Mouse (Mus musculus) c-Kit-positive CD71-positive TER-119-positive erythroid progenitor cells, embryonic 14.5 days (primary cell): ENCODE results near the gene Bri3.
"Not testable (repeated sequence)": the region's sequence is repeated elsewhere in the genome, so short reads cannot be mapped to it uniquely, and the experiment has no call there.

Experiments used
- DNase-seq: peaks from one replicate; pipeline ENCODE4 v3.0.0-alpha.2; 2013; ENCODE audit warnings: low spot score

Bri3 gene

DNA sequence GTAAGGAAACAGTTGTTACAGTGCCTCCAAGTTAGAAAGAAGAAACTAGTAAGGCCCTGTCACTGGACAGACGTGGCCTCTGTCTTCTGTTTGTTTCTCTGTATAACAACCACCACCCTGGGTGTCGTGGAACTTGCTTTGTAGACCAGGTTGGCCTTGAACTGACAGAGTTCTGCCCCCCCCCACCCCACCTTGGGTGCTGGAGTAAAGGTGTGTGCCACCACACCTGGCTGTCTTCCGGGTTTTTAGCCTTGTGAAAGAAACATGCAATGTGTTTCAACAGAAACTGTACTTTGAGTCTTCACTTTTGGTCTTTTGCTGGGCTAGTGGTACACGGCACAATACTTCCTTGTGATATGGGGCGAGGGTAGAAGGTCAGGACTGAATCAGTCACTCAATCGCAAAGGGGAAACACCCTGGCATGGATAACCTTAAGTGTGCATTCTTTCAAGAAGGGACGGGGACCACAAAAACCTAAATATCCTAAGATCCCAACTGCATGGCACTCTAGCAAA, 51.9 kb downstream of the Bri3 start:
- no peak for DNase-seq

GRCm38 (mm10) chr5:144303071-144303470, 58.8 kb downstream of the Bri3 start:
- no peak for DNase-seq

DNA sequence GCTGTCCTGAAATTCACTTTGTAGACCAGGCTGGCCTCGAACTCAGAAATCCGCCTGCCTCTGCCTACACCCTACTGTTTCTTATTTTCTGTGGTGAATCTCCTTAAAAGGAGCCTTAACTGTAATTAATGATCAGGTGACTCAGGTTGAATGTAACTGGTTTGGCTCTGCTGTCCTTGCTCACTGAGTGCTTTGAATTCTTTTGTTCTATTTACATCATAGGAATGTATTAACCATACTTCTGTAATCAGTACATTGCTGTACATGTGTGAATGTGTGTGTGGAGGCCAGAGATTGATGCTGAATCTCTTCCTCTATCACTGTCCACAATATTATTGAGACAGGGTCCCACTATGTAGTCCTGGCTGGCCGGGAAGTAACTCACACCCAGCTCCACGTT, 64.7 kb downstream of the Bri3 start:
- no peak for DNase-seq

- DNase-seq: no peak
Observed at GRCm38 (mm10) chr5:144312183-144312582, 67.9 kb downstream of the Bri3 start.

GRCm38 (mm10) chr5:144313335-144313734, 69.1 kb downstream of the Bri3 start:
- DNase-seq: no peak

DNA sequence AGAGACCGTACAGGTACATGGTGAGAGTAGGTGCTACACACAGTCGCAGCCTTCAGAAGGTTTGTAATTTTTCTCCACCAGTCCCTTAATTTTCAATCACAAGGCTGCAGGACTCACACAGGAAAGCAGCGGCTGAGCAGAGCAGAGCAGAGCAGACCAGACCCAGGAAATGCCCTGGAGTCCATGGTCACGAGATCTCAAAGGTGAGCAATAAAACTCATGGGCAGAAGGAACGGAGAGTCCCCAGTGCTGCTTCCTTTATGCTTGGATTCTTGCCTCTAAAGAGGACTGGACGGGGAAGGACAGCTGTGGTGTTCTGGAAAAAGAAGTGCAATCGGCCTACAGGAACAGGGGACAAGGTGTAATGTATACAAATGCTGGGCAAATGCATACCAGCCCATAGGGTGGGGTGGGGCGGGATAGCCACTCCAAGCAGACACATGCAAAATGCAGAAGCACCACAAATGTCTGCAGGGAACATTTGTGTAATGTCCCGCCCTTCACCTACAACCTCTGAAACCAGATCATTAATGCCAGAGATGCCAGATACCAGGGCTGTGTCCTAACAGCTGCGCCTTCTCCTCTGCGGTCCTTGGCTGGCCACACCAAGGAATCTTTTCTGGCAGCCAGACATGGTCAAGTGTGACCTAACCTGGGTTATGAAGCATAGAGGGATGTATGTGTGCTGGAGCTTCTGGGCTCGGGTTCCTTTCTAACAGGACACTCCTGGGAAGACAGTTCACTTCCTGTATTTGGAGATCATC, 70.7 kb downstream of the Bri3 start:
- no peak for DNase-seq

GRCm38 (mm10) chr5:144316442-144316841, 72.2 kb downstream of the Bri3 start:
- no peak for DNase-seq

DNA sequence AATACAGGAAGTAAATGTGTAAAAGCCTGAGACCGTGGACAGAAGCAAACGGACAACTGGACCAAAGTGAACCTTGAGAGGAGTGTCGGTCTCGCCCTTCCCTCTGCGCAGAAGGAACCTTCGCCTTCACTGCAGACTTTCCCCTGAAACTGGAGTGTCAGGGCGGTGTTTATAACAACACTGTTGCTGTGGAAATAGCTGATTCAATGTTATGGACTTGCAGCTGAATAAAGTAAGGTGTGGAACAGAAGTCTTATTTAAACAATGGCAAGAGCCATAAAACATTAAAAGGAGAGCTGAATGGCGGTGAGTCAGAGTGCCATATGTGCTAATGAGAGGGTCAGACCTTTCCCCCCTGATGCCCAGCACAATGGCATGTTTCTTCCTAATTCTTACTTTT, 73.2 kb downstream of the Bri3 start:
- DNase-seq: no peak

DNA sequence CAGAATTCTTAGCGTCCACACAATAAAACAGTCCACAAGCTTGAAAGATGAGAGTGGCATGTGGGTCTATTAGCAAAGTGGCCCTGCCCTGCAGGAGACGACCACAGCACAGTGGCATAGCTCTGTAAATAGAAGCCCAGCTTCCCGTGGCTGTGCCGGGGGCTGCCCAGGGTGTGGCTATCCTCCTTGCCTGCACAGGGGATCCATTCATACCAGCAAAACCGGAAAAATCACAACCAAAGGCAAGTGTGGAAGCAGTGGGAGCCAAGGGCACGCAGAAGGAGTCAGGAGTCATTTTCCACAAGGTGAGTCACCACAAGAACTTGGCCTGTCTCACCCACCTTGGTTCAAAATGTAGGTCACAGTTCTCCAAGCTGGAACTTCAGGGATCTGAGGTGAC, 74.0 kb downstream of the Bri3 start:
- no peak for DNase-seq

DNA sequence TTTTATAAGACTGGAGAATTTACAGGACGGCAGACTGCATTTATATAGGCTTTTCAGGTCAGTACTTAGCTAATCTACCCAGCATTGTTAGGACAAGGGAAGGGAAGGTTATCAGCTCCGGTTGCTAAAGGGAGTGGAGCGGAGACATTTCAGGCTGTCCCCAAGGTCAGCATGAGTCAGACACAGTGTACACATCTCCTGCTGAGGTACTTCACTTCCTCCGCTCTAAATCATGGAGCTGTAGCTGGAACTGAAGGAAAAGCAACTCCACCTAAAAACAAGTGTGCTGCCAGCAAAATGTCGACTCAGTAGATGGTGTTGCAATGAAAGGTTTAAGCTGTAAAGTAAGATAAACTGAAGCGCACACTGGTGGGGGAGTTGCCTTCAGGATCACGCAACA, 77.4 kb downstream of the Bri3 start:
- no peak for DNase-seq

GRCm38 (mm10) chr5:144322717-144323116, 78.5 kb downstream of the Bri3 start:
- DNase-seq: no peak

- no peak for DNase-seq
Observed at GRCm38 (mm10) chr5:144334010-144334409, 89.8 kb downstream of the Bri3 start.

DNA sequence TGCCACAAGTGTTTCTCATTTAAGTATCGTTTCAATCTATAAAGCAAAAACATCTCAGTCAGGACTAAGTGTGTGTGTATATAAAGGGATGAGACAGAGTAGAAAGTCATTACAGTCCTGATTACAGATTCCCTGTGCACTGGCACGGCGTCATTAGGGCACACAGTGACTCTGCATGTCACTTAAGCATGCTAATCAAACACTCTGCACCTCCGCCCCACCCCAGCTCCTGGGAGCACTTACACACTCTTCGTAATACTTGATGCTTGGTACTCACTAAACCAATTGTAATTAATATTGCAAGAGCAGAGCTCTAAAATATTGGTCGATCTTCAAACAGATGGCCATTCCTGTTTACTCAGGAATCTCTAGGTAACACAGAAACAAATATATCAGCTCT, 91.1 kb downstream of the Bri3 start:
- DNase-seq: not testable (repeated sequence)

- no peak for DNase-seq
Observed at GRCm38 (mm10) chr5:144338787-144339186, 94.5 kb downstream of the Bri3 start.

- no peak for DNase-seq
Observed at GRCm38 (mm10) chr5:144341085-144341484, 96.8 kb downstream of the Bri3 start.

GRCm38 (mm10) chr5:144344592-144344991, 100.4 kb downstream of the Bri3 start:
- no peak for DNase-seq

- no peak for DNase-seq
Observed at GRCm38 (mm10) chr5:144351185-144351584, 106.9 kb downstream of the Bri3 start.

GRCm38 (mm10) chr5:144352250-144353047, 108.2 kb downstream of the Bri3 start:
- no peak for DNase-seq

DNA sequence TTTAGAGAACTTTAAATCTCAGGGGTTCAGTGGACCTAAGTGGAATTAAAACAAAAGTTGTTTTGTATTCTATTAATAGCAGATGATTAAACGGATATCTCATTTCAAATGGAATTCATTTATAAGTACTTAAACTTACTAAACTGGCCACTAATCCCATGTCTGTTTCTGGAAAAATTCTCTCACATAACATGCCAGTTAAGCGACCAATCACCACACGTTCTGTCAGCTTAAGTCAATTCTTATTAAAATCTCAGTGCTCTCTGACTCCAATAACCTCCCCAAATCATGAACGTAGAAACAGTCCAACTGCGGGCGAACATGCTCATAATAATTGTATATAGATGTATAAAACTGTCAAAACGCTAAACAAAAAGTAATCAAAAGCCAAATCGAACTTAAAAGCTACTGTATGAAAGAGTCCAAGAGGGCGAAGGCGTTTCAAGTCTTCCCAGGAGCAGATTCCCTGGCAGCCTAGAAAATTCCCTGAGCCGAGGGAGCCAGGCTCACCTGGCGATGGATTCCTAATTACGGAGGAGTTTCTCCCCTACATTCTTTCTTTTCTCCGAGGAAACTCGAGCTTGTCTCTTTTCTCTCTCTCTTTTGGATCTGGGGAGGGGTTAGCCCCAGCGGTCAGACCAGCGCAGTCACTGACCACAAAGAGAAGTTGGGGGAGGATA, 112.7 kb downstream of the Bri3 start:
- DNase-seq: no peak

DNA sequence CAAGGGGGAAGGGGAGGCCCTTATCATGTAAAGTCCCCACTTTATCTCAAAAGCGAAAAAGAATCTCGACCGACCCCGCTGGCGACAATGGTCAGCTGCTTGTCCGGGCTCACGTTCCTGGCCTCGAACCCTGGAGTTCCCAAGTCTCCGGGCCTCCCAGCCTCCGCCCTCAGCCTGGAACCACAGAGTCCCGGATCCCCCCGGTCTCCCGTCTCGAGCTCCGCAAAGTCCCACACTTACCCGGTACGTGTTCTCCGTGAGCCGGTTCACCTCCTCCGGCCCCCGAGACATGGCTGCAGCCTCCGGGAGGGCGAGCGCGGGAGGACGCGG, 113.3 kb downstream of the Bri3 start:
- peak; percentile 0 for DNase-seq

DNA sequence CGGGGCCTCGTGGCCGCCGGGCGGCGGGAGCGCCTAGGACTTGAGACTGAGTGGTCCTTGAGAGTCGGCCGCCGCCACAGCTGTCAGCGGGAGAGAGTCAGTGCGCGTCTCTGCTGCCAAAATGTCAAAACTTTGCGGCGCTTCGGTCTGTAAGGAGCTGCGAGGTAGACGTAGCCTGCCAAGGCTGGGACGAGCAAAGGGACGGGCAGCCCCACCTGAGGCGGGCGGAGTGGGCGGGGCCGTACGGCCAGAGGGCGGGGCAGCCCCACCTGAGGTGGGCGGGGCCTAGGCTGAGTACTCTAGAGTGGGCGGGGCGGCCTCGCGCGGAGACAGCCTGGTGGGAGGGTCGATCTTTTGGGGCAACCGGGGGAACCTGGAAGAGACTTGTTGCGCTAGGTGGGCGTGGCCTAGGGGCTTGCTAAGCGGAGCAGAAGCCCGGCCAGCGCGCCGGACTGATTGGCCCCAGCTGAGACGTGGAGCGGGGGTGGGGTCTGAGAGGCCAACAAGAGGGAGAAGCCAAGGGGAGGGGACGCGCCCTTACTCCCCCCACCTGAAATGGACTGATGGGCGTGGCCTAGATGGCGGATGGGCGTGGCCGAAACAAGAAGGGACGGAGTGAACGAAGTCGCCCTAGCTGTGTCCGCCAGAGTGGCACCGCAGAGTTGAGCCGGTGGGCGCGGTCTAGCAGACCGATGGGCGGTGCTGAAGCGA, 113.8 kb downstream of the Bri3 start, which contains the start of gene Baiap2l1:
Gene Baiap2l1 (minus strand): TSS at position 232 of the 711 bp plus-strand sequence.
- DNase-seq: peak; percentile 38

GRCm38 (mm10) chr5:144358592-144358917, 114.3 kb downstream of the Bri3 start:
- DNase-seq: no peak
